Mouse (Mus musculus) intestine, embryonic 15.5 days (tissue): ENCODE measurements around the gene Ppp1r14a. TPM values are rescaled to one million over a fixed set of nuclear protein-coding genes. Genes with fewer than 3 reads are reported as not detected.

Experiments used
- ATAC-seq: fragments of 200-750 bp; cut with Nextera tagmentation; 2 replicates; pipeline ENCODE4 v1.8.0; 2017; ENCODE audit warnings: moderate TSS enrichment, moderate library complexity
- H3K27ac ChIP-seq: fragments of 300-500 bp; sonication (generic); 2 replicates; pipeline ENCODE4 v1.5.1; 2015; ENCODE audit warnings: mild to moderate bottlenecking, inconsistent platforms
- H3K27me3 ChIP-seq: fragments of 300-500 bp; sonication (generic); replicated peaks from 2 replicates; pipeline ENCODE4 v1.6.1; 2015; ENCODE audit warnings: inconsistent platforms
- H3K36me3 ChIP-seq: fragments of 300-500 bp; sonication (generic); 2 replicates; pipeline ENCODE4 v1.6.1; 2015; ENCODE audit warnings: inconsistent platforms
- H3K4me1 ChIP-seq: fragments of 300-500 bp; sonication (generic); replicated peaks from 2 replicates; pipeline ENCODE4 v1.6.1; 2015; ENCODE audit warnings: inconsistent platforms
- H3K4me2 ChIP-seq: fragments of 300-500 bp; sonication (generic); replicated peaks from 2 replicates; pipeline ENCODE4 v1.6.1; 2015; ENCODE audit warnings: mild to moderate bottlenecking, inconsistent platforms
- H3K4me3 ChIP-seq: fragments of 300-500 bp; sonication (generic); replicated peaks from 2 replicates; pipeline ENCODE4 v1.5.1; 2015; ENCODE audit warnings: inconsistent platforms
- H3K9ac ChIP-seq: fragments of 300-500 bp; sonication (generic); 2 replicates; pipeline ENCODE4 v1.6.1; 2015; ENCODE audit warnings: inconsistent platforms
- H3K9me3 ChIP-seq: fragments of 300-500 bp; sonication (generic); 2 replicates; pipeline ENCODE4 v1.6.1; 2016; ENCODE audit warnings: inconsistent platforms
- WGBS: fragments of 180-500 bp; shearing (Covaris S2); methylation state at CpG from one replicate; pipeline ENCODE4 v1.1.7; 2015; 5-methylcytosine and 5-hydroxymethylcytosine counted together
- polyA plus RNA-seq: library from polyadenylated mRNA; unstranded; fragments of >200 nt; fragmentation: Nextera tagmentation; extraction: Ambion mirVana; gene quantifications from 2 replicates; pipeline ENCODE4 v1.2.1, GENCODE M21; 2015

Gene Ppp1r14a
- polyA plus RNA-seq, 1 experiment from 2014 or later, result 50.7 TPM

GRCm38 (mm10) chr7:29306619-29307018 is 17.5 kb downstream of the Ppp1r14a start:
- ATAC-seq, result no peak
- peaks cover 30% of the 10 kb centered on the region for H3K27me3 ChIP-seq
- H3K9ac ChIP-seq, result no peak overlapping the region
- H3K9me3 ChIP-seq, result no peaks in the 10 kb centered on the region
- no peak overlapping the region for H3K27ac ChIP-seq
- H3K4me2 ChIP-seq, result no peak overlapping the region
- H3K4me3 ChIP-seq, result no peak overlapping the region
- WGBS, result 26% methylated on average over 7 of the region's 7 CpGs
- H3K4me1 ChIP-seq, result peaks cover 36% of the 10 kb centered on the region
- H3K36me3 ChIP-seq, result no peaks in the 10 kb centered on the region

DNA sequence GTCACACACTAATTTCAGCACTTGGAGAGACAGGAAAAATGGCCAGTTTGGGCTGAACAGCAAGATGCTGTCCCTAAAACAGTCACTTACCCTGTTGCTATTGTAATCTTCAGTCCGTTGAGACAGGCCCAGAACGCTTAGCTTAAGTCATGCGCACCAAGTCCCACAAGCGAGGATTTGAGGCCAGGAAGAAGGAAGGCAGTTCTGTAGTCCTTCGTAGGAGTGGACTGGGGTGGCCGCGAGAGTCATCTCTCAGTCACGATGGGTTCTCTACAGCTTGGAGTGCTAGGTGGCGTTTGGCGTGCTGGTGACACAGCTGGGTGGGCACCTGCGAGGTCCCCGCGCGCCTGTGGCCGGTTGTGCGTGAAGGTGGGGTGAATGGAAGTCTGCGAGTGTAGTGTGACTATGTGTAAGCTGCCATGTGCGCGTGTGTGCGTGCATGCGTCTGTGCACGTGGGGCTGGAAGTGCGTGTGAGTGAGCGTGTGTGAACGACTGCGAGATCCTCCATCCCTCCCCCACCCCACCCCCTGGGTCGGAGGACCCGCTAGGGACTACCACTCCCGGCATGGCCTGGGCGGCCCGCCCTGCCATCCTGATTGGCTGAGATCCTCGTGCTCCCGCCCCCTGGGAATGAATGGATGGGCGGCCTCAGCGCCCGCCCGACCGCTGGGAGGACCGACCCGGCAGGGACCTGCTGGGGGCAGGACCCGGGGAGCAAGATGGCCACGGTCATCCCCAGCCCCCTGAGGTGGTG is 18.4 kb downstream of the Ppp1r14a start:
- Histone ChIP-seq H3K27me3 (peaks cover 30% of the 10 kb centered on the region), H3K4me1 (peaks cover 36% of the 10 kb centered on the region), H3K4me2 (peak overlapping the region; percentile 97), H3K9me3 (no peaks in the 10 kb centered on the region), H3K36me3 (no peaks in the 10 kb centered on the region), H3K27ac (no peak overlapping the region), H3K4me3 (peak overlapping the region; percentile 66), H3K9ac (peak overlapping the region; percentile 51)
- peak; percentile 87 for ATAC-seq
- 2% methylated on average over 42 of the region's 42 CpGs for WGBS

GRCm38 (mm10) chr7:29309221-29309721 is 20.2 kb downstream of the Ppp1r14a start:
- H3K9ac ChIP-seq, result peak overlapping the region; percentile 35
- H3K4me1 ChIP-seq, result peaks cover 32% of the 10 kb centered on the region
- peak overlapping the region; percentile 40 for H3K4me3 ChIP-seq
- H3K27ac ChIP-seq, result no peak overlapping the region
- H3K4me2 ChIP-seq, result peak overlapping the region; percentile 97
- H3K27me3 ChIP-seq, result peaks cover 21% of the 10 kb centered on the region
- WGBS, result 0% methylated on average over 36 of the region's 36 CpGs
- H3K36me3 ChIP-seq, result no peaks in the 10 kb centered on the region
- ATAC-seq, result peak; percentile 26
- no peaks in the 10 kb centered on the region for H3K9me3 ChIP-seq

DNA sequence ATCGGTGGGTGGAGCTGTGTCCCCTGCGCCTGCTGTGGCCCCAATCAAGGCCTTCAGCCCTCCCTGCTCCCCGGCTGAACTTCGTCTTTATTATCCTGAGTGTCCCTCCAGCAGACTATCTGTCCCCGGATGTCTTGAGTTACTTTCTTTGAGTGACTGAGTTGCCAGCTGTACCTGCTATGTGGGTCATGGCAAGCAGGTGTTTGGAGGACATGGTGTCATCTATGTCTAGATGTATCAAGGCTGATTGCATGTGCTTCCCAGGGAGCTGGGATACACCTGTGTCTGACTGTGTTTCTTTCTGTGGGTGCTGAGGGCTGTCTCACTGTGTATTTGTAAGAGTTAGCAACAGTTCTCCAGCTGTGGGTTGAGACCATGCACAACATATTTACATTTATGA is 20.6 kb downstream of the Ppp1r14a start:
- H3K27ac ChIP-seq, result no peak overlapping the region
- 4% methylated on average over 5 of the region's 5 CpGs for WGBS
- H3K4me2 ChIP-seq, result peak overlapping the region; percentile 97
- H3K9ac ChIP-seq, result peak overlapping the region; percentile 35; the same call in 1 of the 2 replicates
- H3K4me1 ChIP-seq, result peaks cover 27% of the 10 kb centered on the region
- H3K4me3 ChIP-seq, result peak overlapping the region; percentile 40
- no peaks in the 10 kb centered on the region for H3K9me3 ChIP-seq
- peaks cover 18% of the 10 kb centered on the region for H3K27me3 ChIP-seq
- no peaks in the 10 kb centered on the region for H3K36me3 ChIP-seq
- ATAC-seq, result no peak

DNA sequence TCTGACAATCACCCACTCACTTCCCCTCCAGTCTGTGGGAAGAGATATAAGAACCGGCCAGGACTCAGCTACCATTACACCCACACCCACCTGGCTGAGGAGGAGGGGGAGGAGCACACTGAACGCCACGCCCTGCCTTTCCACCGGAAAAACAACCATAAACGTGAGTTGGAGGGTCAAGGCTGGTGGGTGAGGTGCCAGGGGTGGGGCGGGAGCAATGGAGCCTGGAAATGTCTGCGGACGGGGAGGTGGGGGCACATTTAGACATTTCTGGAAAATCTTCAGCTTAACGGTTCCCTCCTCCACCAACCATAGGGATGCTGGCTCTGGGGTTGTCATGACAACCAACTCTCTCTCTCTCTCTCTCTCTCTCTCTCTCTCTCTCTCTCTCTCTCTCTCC is 23.9 kb downstream of the Ppp1r14a start:
- Histone ChIP-seq H3K4me3 (no peak overlapping the region), H3K4me1 (peaks cover 30% of the 10 kb centered on the region), H3K4me2 (no peak overlapping the region), H3K27ac (no peak overlapping the region), H3K9ac (no peak overlapping the region), H3K36me3 (no peaks in the 10 kb centered on the region), H3K27me3 (0 out of 2 replicates have a peak, but pooled peaks cover 2% of the 10 kb centered on the region), H3K9me3 (no peaks in the 10 kb centered on the region)
- ATAC-seq, result no peak
- 34% methylated on average over 9 of the region's 9 CpGs for WGBS

DNA sequence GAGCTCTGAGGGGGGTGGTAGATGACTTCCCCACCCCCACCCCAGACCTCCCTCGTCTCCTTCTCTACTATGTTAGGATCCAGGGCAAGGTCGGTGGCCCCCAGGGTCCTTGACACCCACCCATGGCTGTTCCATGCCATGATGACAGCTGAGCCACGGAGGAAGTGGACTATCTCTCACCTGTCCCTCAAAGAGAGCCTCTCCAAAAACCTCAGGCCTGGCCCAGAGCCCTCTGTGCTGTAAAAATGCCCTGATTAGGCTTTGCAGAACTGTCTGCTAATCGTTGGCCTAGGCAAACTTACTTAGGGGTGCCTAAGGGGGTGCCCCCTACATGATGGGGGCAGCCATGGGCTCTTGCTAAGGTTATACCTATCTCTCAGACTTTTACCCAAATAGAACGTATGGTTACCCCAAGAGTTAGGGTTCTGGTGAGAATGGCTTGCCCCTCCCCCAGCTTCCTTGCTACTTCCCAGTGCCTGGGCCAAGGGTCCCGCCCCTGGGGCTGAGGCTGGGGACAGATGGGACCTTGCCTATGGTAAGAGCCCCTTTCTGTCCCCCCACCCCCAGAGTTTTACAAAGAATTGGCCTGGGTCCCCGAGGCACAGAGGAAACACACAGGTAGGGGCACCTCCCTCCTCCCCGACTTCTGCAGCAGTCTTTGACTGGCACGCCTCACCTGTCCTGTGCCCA is 24.6 kb downstream of the Ppp1r14a start:
- no peaks in the 10 kb centered on the region for H3K9me3 ChIP-seq
- no peak overlapping the region for H3K4me3 ChIP-seq
- WGBS, result 57% methylated on average over 9 of the region's 9 CpGs

GRCm38 (mm10) chr7:29314844-29315628 is 25.9 kb downstream of the Ppp1r14a start:
- WGBS, result 74% methylated on average over 13 of the region's 13 CpGs
- no peaks in the 10 kb centered on the region for H3K36me3 ChIP-seq
- no peak for ATAC-seq
- no peak overlapping the region for H3K27ac ChIP-seq
- H3K4me2 ChIP-seq, result no peak overlapping the region
- peaks cover 35% of the 10 kb centered on the region for H3K4me1 ChIP-seq
- no peak overlapping the region for H3K4me3 ChIP-seq
- H3K27me3 ChIP-seq, result no peaks in the 10 kb centered on the region
- H3K9me3 ChIP-seq, result no peaks in the 10 kb centered on the region
- H3K9ac ChIP-seq, result no peak overlapping the region

More for the DNA sequence above, 24.6 kb downstream of the Ppp1r14a start:
- 0 out of 2 replicates have a peak, but pooled peaks cover under 1% of the 10 kb centered on the region for H3K27me3 ChIP-seq
- no peaks in the 10 kb centered on the region for H3K36me3 ChIP-seq
- H3K9ac ChIP-seq, result no peak overlapping the region
- H3K4me1 ChIP-seq, result peaks cover 32% of the 10 kb centered on the region
- no peak overlapping the region for H3K4me2 ChIP-seq
- no peak for ATAC-seq
- no peak overlapping the region for H3K27ac ChIP-seq

GRCm38 (mm10) chr7:29316137-29316734 is 27.1 kb downstream of the Ppp1r14a start:
- ATAC-seq, result no peak
- 65% methylated on average over 16 of the region's 17 CpGs for WGBS
- no peak overlapping the region for H3K9ac ChIP-seq

GRCm38 (mm10) chr7:29316976-29317375 is 27.9 kb downstream of the Ppp1r14a start:
- no peaks in the 10 kb centered on the region for H3K27me3 ChIP-seq
- no peak overlapping the region for H3K4me3 ChIP-seq
- H3K4me2 ChIP-seq, result peak overlapping the region; percentile 48
- no peaks in the 10 kb centered on the region for H3K9me3 ChIP-seq
- WGBS, result 6% methylated on average over 10 of the region's 10 CpGs
- peak; percentile 45 for ATAC-seq
- H3K27ac ChIP-seq, result peak overlapping the region; percentile 77
- peaks cover 41% of the 10 kb centered on the region for H3K4me1 ChIP-seq
- H3K36me3 ChIP-seq, result no peaks in the 10 kb centered on the region
- H3K9ac ChIP-seq, result no peak overlapping the region

More at GRCm38 (mm10) chr7:29316137-29316734, 27.1 kb downstream of the Ppp1r14a start:
- Histone ChIP-seq H3K4me1 (peaks cover 41% of the 10 kb centered on the region), H3K27me3 (no peaks in the 10 kb centered on the region), H3K4me3 (no peak overlapping the region), H3K36me3 (no peaks in the 10 kb centered on the region), H3K9me3 (no peaks in the 10 kb centered on the region), H3K27ac (peak overlapping the region; percentile 77), H3K4me2 (peak overlapping the region; percentile 48; the same call in 1 of the 2 replicates)

DNA sequence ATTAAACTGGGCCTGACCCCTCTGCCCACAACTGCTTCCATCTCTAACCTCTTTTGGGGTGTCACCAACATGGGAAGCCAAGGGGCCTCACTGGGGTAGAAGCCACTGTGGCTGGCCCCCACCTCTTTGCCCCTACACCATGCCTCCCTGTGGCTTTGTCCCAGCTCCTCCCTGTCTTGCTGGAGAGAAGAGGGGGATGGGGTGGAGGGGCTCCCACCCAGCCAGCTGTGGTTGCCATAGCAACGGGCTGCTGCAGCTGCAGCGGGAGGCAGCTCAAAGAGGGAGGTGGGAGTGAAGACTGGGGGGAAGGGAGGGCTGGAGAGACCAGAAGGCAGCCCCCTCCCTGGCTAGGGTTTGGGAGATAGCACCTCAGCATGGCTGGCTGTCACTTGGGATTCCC is 28.4 kb downstream of the Ppp1r14a start:
- no peaks in the 10 kb centered on the region for H3K27me3 ChIP-seq
- peak; percentile 57 for ATAC-seq
- H3K4me3 ChIP-seq, result no peak overlapping the region
- H3K4me2 ChIP-seq, result peak overlapping the region; percentile 48
- no peaks in the 10 kb centered on the region for H3K36me3 ChIP-seq
- peak overlapping the region; percentile 77 for H3K27ac ChIP-seq
- WGBS, result 3% methylated on average over 2 of the region's 2 CpGs
- H3K9ac ChIP-seq, result peak overlapping the region; percentile 13; the same call in 1 of the 2 replicates
- H3K4me1 ChIP-seq, result peaks cover 41% of the 10 kb centered on the region
- H3K9me3 ChIP-seq, result no peaks in the 10 kb centered on the region

- H3K9ac ChIP-seq, result peak overlapping the region; percentile 23; the same call in 1 of the 2 replicates
- WGBS, result 10% methylated on average over 18 of the region's 18 CpGs
These were observed 29.2 kb downstream of the Ppp1r14a start for GRCm38 (mm10) chr7:29318115-29318911.

More at GRCm38 (mm10) chr7:29318115-29318911, 29.2 kb downstream of the Ppp1r14a start:
- H3K27me3 ChIP-seq, result no peaks in the 10 kb centered on the region
- peak; percentile 42 for ATAC-seq
- peaks cover 41% of the 10 kb centered on the region for H3K4me1 ChIP-seq
- H3K36me3 ChIP-seq, result no peaks in the 10 kb centered on the region
- H3K4me2 ChIP-seq, result peak overlapping the region; percentile 48
- H3K9me3 ChIP-seq, result no peaks in the 10 kb centered on the region
- peak overlapping the region; percentile 77 for H3K27ac ChIP-seq
- peak overlapping the region; percentile 23 for H3K4me3 ChIP-seq
